Mouse (Mus musculus) Muller cell, postnatal 12 days (primary cell): ENCODE results near the gene Rhpn2.

Experiments
- DNase-seq: peaks from one replicate; pipeline ENCODE4 v3.0.0-alpha.2; 2015; ENCODE audit errors: inconsistent ontology term

Gene Rhpn2

GRCm38 (mm10) chr7:35347918-35348700, 14.1 kb downstream of the Rhpn2 start:
- no peak for DNase-seq

GRCm38 (mm10) chr7:35349022-35349421, 15.1 kb downstream of the Rhpn2 start:
- DNase-seq: peak; percentile 79

- no peak for DNase-seq
Measured at GRCm38 (mm10) chr7:35349886-35350684, 16.1 kb downstream of the Rhpn2 start.

- no peak for DNase-seq
Measured at GRCm38 (mm10) chr7:35351155-35351554, 17.2 kb downstream of the Rhpn2 start.

GRCm38 (mm10) chr7:35353306-35353705, 19.3 kb downstream of the Rhpn2 start:
- no peak for DNase-seq

GRCm38 (mm10) chr7:35355303-35355872, 21.4 kb downstream of the Rhpn2 start:
- DNase-seq: no peak

- DNase-seq: no peak
Measured at GRCm38 (mm10) chr7:35357621-35358020, 23.7 kb downstream of the Rhpn2 start.

- DNase-seq: no peak
Measured at GRCm38 (mm10) chr7:35362253-35362652, 28.3 kb downstream of the Rhpn2 start.

- DNase-seq: no peak
Measured at GRCm38 (mm10) chr7:35362868-35363267, 28.9 kb downstream of the Rhpn2 start.

GRCm38 (mm10) chr7:35365161-35365910, 31.4 kb downstream of the Rhpn2 start:
- no peak for DNase-seq

- no peak for DNase-seq
Measured at GRCm38 (mm10) chr7:35371096-35371495, 37.1 kb downstream of the Rhpn2 start.

- no peak for DNase-seq
Measured at GRCm38 (mm10) chr7:35372483-35373017, 38.6 kb downstream of the Rhpn2 start.

GRCm38 (mm10) chr7:35373146-35373989, 39.4 kb downstream of the Rhpn2 start:
- no peak for DNase-seq

GRCm38 (mm10) chr7:35374265-35374664, 40.3 kb downstream of the Rhpn2 start:
- no peak for DNase-seq

- peak; percentile 87 for DNase-seq
Measured at GRCm38 (mm10) chr7:35376623-35377022, 42.7 kb downstream of the Rhpn2 start.

GRCm38 (mm10) chr7:35379492-35380119, 45.6 kb downstream of the Rhpn2 start:
- no peak for DNase-seq

- no peak for DNase-seq
Measured at GRCm38 (mm10) chr7:35380351-35380750, 46.4 kb downstream of the Rhpn2 start.

GRCm38 (mm10) chr7:35381861-35382260, 47.9 kb downstream of the Rhpn2 start:
- no peak for DNase-seq

GRCm38 (mm10) chr7:35382706-35383353, 48.9 kb downstream of the Rhpn2 start:
- DNase-seq: no peak

GRCm38 (mm10) chr7:35386525-35386952, 52.6 kb downstream of the Rhpn2 start:
- no peak for DNase-seq
